Mouse (Mus musculus) myocyte (in vitro differentiated cells): ENCODE data around the gene Ppil2. TPM values are rescaled to one million over a fixed set of nuclear protein-coding genes. Genes with fewer than 3 reads are reported as not detected.

Experiments
- H3K27me3 ChIP-seq: one replicate; pipeline ENCODE4 v1.6.1; 2011; ENCODE audit not compliant: control insufficient read depth, insufficient read depth, insufficient read length
- H3K36me3 ChIP-seq: one replicate; pipeline ENCODE4 v1.6.1; 2011; ENCODE audit not compliant: control insufficient read depth, insufficient read depth
- H3K4me2 ChIP-seq: one replicate; pipeline ENCODE4 v1.6.1; 2011; ENCODE audit warnings: low read depth, control low read depth
- H3K4me3 ChIP-seq: one replicate; pipeline ENCODE4 v1.5.1; 2011; ENCODE audit warnings: mild to moderate bottlenecking, control low read depth, moderate library complexity
- H3K79me2 ChIP-seq: one replicate; pipeline ENCODE4 v1.6.1; 2011; ENCODE audit not compliant: control insufficient read depth, insufficient read depth
- H3ac ChIP-seq: one replicate; pipeline ENCODE4 v1.6.1; 2011; ENCODE audit not compliant: control insufficient read depth, insufficient read length
- CEBPB ChIP-seq: IDR thresholded peaks from 2 replicates; pipeline ENCODE4 v1.6.1; 2011; ENCODE audit warnings: mild to moderate bottlenecking, moderate library complexity; ENCODE audit not compliant: poor library complexity, insufficient read depth, severe bottlenecking
- E2F4 ChIP-seq: IDR thresholded peaks from one replicate; pipeline ENCODE4 v1.6.1; 2011; ENCODE audit warnings: mild to moderate bottlenecking, control low read depth, moderate library complexity; ENCODE audit not compliant: insufficient read depth
- MAX ChIP-seq: IDR thresholded peaks from one replicate; pipeline ENCODE4 v1.6.1; 2011; ENCODE audit warnings: low read depth, mild to moderate bottlenecking, control low read depth
- MYOD1 ChIP-seq, 3 experiments: IDR thresholded peaks; one replicate each; pipeline ENCODE4 v1.6.1; 2011; ENCODE audit warnings: control low read depth in 2 of 3, low read depth in 2 of 3, mild to moderate bottlenecking in 2 of 3, moderate library complexity in 1 of 3; ENCODE audit not compliant: insufficient read length in 2 of 3, control insufficient read depth in 1 of 3
- MYOG ChIP-seq, 3 experiments: IDR thresholded peaks; one replicate each; pipeline ENCODE4 v1.6.1; 2011; ENCODE audit warnings: control low read depth in 2 of 3, low read depth in 2 of 3, mild to moderate bottlenecking in 2 of 3; ENCODE audit not compliant: insufficient read length in 2 of 3, control insufficient read depth in 1 of 3, insufficient read depth in 1 of 3
- POLR2A ChIP-seq: IDR thresholded peaks from one replicate; pipeline ENCODE4 v1.6.1; 2011; ENCODE audit warnings: low read depth, mild to moderate bottlenecking, control low read depth, moderate library complexity; ENCODE audit not compliant: insufficient read length
- POLR2AphosphoS2 ChIP-seq: IDR thresholded peaks from one replicate; pipeline ENCODE4 v1.6.1; 2011; ENCODE audit warnings: low read depth, control low read depth; ENCODE audit not compliant: insufficient read length
- REST ChIP-seq: IDR thresholded peaks from one replicate; pipeline ENCODE4 v1.6.1; 2011; ENCODE audit warnings: mild to moderate bottlenecking, control low read depth, moderate library complexity; ENCODE audit not compliant: insufficient read depth, insufficient read length
- SRF ChIP-seq: IDR thresholded peaks from one replicate; pipeline ENCODE4 v1.6.1; 2011; ENCODE audit warnings: low read depth; ENCODE audit not compliant: control insufficient read depth, insufficient read length
- TCF12 ChIP-seq: IDR thresholded peaks from one replicate; pipeline ENCODE4 v1.6.1; 2011; ENCODE audit warnings: mild to moderate bottlenecking, control low read depth; ENCODE audit not compliant: poor library complexity, insufficient read depth, severe bottlenecking
- TCF3 ChIP-seq: IDR thresholded peaks from one replicate; pipeline ENCODE4 v1.6.1; 2011; ENCODE audit warnings: low read depth, control low read depth; ENCODE audit not compliant: insufficient read length
- USF1 ChIP-seq: IDR thresholded peaks from one replicate; pipeline ENCODE4 v1.6.1; 2011; ENCODE audit warnings: low read depth, mild to moderate bottlenecking, control low read depth, moderate library complexity
- polyA plus RNA-seq: library from polyadenylated mRNA; unstranded; fragments of >200 nt; fragmentation: generic; extraction: Trizol; gene quantifications from one replicate; pipeline ENCODE4 v1.2.1, GENCODE M21; 2012; ENCODE audit warnings: missing spikeins

The Ppil2 gene
- polyA plus RNA-seq, 1 experiment = 48.5 TPM

DNA sequence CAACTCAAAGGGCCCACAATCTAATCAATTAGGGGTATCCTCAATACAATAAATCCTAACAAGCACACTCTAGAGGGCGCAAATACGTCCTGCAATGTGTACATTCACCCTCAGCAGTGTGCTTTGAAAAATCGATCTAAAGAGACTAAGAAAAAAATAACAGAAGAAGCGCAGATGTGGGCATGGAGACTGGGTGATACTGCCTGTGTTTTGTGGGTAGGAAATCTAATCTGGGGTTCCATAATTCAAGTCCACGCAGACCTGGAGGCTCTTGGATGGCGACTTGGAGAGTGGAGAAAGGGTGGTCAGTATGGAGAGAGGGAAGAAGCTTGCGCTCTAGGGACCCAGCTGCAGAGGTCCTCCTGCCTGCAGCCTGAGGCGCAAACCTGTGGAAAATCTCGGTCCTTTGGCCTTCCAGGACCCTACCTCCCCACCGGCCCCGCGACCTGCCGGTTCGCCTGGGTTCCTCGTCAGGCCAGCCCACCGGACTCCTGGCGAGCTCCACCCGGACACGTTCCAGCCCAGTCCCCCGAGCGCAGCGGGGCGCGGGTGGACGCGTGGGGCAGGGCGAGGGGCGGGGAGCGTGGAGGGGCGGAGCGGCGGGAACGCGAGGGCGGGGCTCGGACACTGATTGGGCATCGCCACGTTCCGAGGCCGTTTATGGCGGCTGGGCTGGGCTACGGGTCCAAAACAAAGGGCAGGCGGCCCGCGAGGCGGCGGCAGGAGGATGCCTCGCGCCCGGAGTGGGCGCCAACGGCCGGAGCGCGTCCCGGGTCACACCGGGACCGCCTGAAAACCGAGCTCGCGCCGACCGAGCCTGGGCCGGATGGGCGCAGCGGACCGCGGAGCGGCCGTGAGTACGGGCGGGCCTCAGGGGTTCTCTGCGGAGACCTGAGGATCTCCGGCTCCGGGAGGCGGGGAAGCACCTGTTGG, 41.3 kb downstream of the Ppil2 start, which contains the start of gene Ypel1:
Gene Ypel1 (plus strand): TSS at position 186 of the 933 bp plus-strand sequence.
- Histone ChIP-seq H3K27me3 (peaks cover 5% of the 10 kb centered on the region), H3K4me3 (peak within 1 kb of the TSS; percentile 19)
- TF ChIP-seq TCF12 = no peak
- peak; percentile 73 for TF ChIP-seq SRF
- TF ChIP-seq CEBPB = no peak
- no peak for TF ChIP-seq MAX
- TF ChIP-seq TCF3 = no peak
- TF ChIP-seq POLR2AphosphoS2 = peak; percentile 69
- no peak for TF ChIP-seq USF1
- no peak for TF ChIP-seq REST
- TF ChIP-seq E2F4 = no peak
- peak; percentile 73 for TF ChIP-seq POLR2A
- TF ChIP-seq MYOD1 (IDR thresholded peaks at IDR 0.05; ENCODE audit: control insufficient read depth in 1 of 3, insufficient read length in 2 of 3, low read depth in 2 of 3) = peak in 1 of 3 experiments; percentile 5
- TF ChIP-seq MYOG (IDR thresholded peaks at IDR 0.05; ENCODE audit: control insufficient read depth in 1 of 3, insufficient read depth in 1 of 3, insufficient read length in 2 of 3, low read depth in 2 of 3) = no peak

GRCm38 (mm10) chr16:17067552-17067951, 43.5 kb downstream of the Ppil2 start:
- peaks cover 5% of the 10 kb centered on the region for H3K27me3 ChIP-seq
- no peak overlapping the region for H3ac ChIP-seq
- no peak for TF ChIP-seq TCF12
- TF ChIP-seq SRF = no peak
- TF ChIP-seq E2F4 = no peak
- TF ChIP-seq REST = no peak
- TF ChIP-seq TCF3 = no peak
- TF ChIP-seq POLR2AphosphoS2 = no peak
- no peak for TF ChIP-seq POLR2A
- TF ChIP-seq USF1 = no peak
- no peak for TF ChIP-seq CEBPB
- no peak for TF ChIP-seq MYOD1 (IDR thresholded peaks at IDR 0.05; ENCODE audit: control insufficient read depth in 1 of 3, insufficient read length in 2 of 3, low read depth in 2 of 3)
- TF ChIP-seq MAX = no peak
- no peak for TF ChIP-seq MYOG (IDR thresholded peaks at IDR 0.05; ENCODE audit: control insufficient read depth in 1 of 3, insufficient read depth in 1 of 3, insufficient read length in 2 of 3, low read depth in 2 of 3)
- no peaks in the 10 kb centered on the region for H3K36me3 ChIP-seq
- no peak overlapping the region for H3K4me3 ChIP-seq
- no peak overlapping the region for H3K4me2 ChIP-seq
- H3K79me2 ChIP-seq = no peaks in the 10 kb centered on the region

More for the DNA sequence above, 41.3 kb downstream of the Ppil2 start, which contains the start of gene Ypel1:
- Histone ChIP-seq H3K4me2 (peak within 1 kb of the TSS; percentile 95), H3K36me3 (no peaks in the 10 kb centered on the region), H3ac (peak within 1 kb of the TSS; percentile 26), H3K79me2 (no peaks in the 10 kb centered on the region)

DNA sequence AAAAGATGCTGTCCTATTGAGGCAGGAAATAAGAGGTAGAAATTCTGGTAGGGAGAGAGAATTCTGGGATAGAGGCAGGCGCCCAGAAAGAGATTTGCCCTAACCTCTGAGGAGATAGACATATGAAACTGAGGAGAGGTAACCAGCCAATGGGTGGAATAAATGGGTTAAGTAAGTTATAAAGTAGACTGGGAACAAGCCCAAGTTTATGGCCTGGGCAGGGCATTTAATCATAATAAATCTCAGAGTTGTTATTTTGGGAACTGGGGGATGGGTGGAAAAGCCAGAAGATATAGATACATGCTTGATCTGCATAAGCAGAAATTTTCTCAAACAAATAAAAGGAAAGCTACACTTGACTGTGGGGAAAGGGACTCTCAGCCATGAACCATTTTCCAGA, 48.7 kb downstream of the Ppil2 start:
- H3K79me2 ChIP-seq = no peaks in the 10 kb centered on the region
- no peak overlapping the region for H3K4me3 ChIP-seq
- no peaks in the 10 kb centered on the region for H3K36me3 ChIP-seq
- peaks cover 4% of the 10 kb centered on the region for H3K27me3 ChIP-seq
- H3ac ChIP-seq = no peak overlapping the region
- TF ChIP-seq E2F4 (no peak), MAX (no peak), CEBPB (no peak), MYOD1 (IDR thresholded peaks at IDR 0.05; ENCODE audit: control insufficient read depth in 1 of 3, insufficient read length in 2 of 3, low read depth in 2 of 3) (no peak), TCF12 (no peak), POLR2AphosphoS2 (no peak), SRF (no peak)
- no peak overlapping the region for H3K4me2 ChIP-seq

GRCm38 (mm10) chr16:17055584-17055983, 55.5 kb downstream of the Ppil2 start:
- no peaks in the 10 kb centered on the region for H3K36me3 ChIP-seq
- no peaks in the 10 kb centered on the region for H3K79me2 ChIP-seq
- no peak overlapping the region for H3ac ChIP-seq
- no peak overlapping the region for H3K4me3 ChIP-seq
- TF ChIP-seq POLR2AphosphoS2 (no peak), E2F4 (no peak), USF1 (no peak), POLR2A (no peak), TCF3 (no peak), SRF (no peak), MYOG (IDR thresholded peaks at IDR 0.05; ENCODE audit: control insufficient read depth in 1 of 3, insufficient read depth in 1 of 3, insufficient read length in 2 of 3, low read depth in 2 of 3) (no peak), CEBPB (no peak), TCF12 (no peak), MAX (no peak), REST (no peak), MYOD1 (IDR thresholded peaks at IDR 0.05; ENCODE audit: control insufficient read depth in 1 of 3, insufficient read length in 2 of 3, low read depth in 2 of 3) (no peak)
- no peaks in the 10 kb centered on the region for H3K27me3 ChIP-seq
- no peak overlapping the region for H3K4me2 ChIP-seq
